Mouse (Mus musculus) large intestine, adult 2 months (tissue): ENCODE measurements around the gene Tekt4. TPM values are rescaled to one million over a fixed set of nuclear protein-coding genes. Genes with fewer than 3 reads are reported as not detected.

ENCODE experiments used
- polyA plus RNA-seq: library from polyadenylated mRNA; depleted of rRNA; stranded (reverse); fragments of >200 nt; gene quantifications from 2 replicates; pipeline ENCODE4 v1.2.3, GENCODE M21; 2012; rRNA removed

The Tekt4 gene
- polyA plus RNA-seq, 1 experiment = not detected

Other genes with a start within 250 kb of the Tekt4 start
- gene Gnptg, start 214.5 kb upstream of the Tekt4 start, polyA plus RNA-seq = 36.1 and 37.5 TPM in 2 replicates
- gene Tsr3, start 214.4 kb upstream of the Tekt4 start, polyA plus RNA-seq = 11.6 and 12.7 TPM in 2 replicates
- 7.8 and 11.9 TPM in 2 replicates for gene Baiap3, start 198.3 kb upstream of the Tekt4 start, polyA plus RNA-seq
- 113 and 132 TPM in 2 replicates for gene Ube2i, start 180.0 kb upstream of the Tekt4 start, polyA plus RNA-seq
- gene Prss34, start 156.2 kb upstream of the Tekt4 start, polyA plus RNA-seq = not detected in 2 replicates
- not detected in 2 replicates for gene Prss28, start 146.0 kb upstream of the Tekt4 start, polyA plus RNA-seq
- gene Prss29, start 136.0 kb upstream of the Tekt4 start, polyA plus RNA-seq = not detected in 2 replicates
- gene Tpsab1, start 109.1 kb upstream of the Tekt4 start, polyA plus RNA-seq = not detected in 2 replicates
- gene Tpsb2, start 88.3 kb upstream of the Tekt4 start, polyA plus RNA-seq = 0.58 and 0.59 TPM in 2 replicates
- 68.1 and 75.8 TPM in 2 replicates for gene Tpsg1, start 85.3 kb upstream of the Tekt4 start, polyA plus RNA-seq
- 10.4 and 25.1 TPM in 2 replicates for gene Cacna1h, start 20.8 kb upstream of the Tekt4 start, polyA plus RNA-seq
- 0.48 and 0.71 TPM in 2 replicates for gene Sstr5, start 42.7 kb downstream of the Tekt4 start, polyA plus RNA-seq
- gene Sox8, start 116.1 kb downstream of the Tekt4 start, polyA plus RNA-seq = 0.36 and 0.58 TPM in 2 replicates
- 14.0 and 14.2 TPM in 2 replicates for gene Lmf1, start 124.5 kb downstream of the Tekt4 start, polyA plus RNA-seq